Mouse (Mus musculus) cerebellum, adult 2 months (tissue): ENCODE measurements around the gene Xpc.

Source experiments
- CTCF ChIP-seq: fragments of 200-500 bp; IDR thresholded peaks from 2 replicates; pipeline ENCODE4 v1.5.1; 2011; ENCODE audit warnings: low read depth, mild to moderate bottlenecking, control low read depth, low read length, moderate library complexity, borderline replicate concordance; ENCODE audit not compliant: insufficient read depth
- POLR2A ChIP-seq: fragments of 200-500 bp; IDR thresholded peaks from 2 replicates; pipeline ENCODE4 v1.6.1; 2011; ENCODE audit warnings: low read length, control low read depth, borderline replicate concordance; ENCODE audit not compliant: insufficient read depth

- no peak for TF ChIP-seq CTCF
- no peak for TF ChIP-seq POLR2A
Measured at GRCm38 (mm10) chr6:91459471-91459870, 56.2 kb downstream of the Xpc start.
